Mouse (Mus musculus) heart, adult 18-20 months (tissue): Measurements from ENCODE around the gene Gm29049. TPM values are rescaled to one million over a fixed set of nuclear protein-coding genes. Genes with fewer than 3 reads are reported as not detected.
"Not testable (repeated sequence)": the region's sequence is repeated elsewhere in the genome, so short reads cannot be mapped to it uniquely, and the experiment has no call there.

Experiments
- DNase-seq, 2 experiments: peaks; one replicate each; pipeline ENCODE4 v3.0.0; 2021 to 2022; ENCODE audit warnings: mixed read lengths in 1 of 2
- long read RNA-seq, 2 experiments: library from polyadenylated mRNA; stranded (forward); transcript quantifications; one replicate each; pipeline ENCODE4 v2.0.0; 2021
- total RNA-seq, 2 experiments: library from RNA; stranded (reverse); gene quantifications; 2 replicates each; pipeline ENCODE4 v1.2.3; 2021

Gene Gm29049
- not detected for total RNA-seq
- long read RNA-seq, experiment 1: 0 reads
- long read RNA-seq, experiment 2: 0 reads

DNA sequence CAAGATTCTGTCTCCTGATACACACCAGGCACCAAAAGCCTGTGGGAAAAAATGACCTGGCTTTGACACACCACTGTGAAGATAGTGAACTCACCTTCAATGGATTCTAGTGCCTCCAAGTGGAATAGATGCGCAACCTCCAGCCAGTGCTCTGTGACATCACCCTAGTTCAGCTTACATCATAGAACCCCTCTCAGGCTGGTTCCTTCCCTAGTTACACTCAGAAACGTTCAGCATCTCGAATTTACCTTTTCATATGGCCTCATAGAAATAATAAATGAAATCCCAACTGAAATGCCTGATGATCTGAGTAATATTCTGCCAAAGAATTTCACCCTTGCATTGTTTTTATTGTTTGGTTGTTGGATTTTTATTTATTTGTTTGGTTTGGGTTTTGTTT, at the start of gene Gm29049:
Gm29049 (minus strand) TSS at position 101 of the 400 bp plus-strand sequence.
- DNase-seq: not testable (repeated sequence)

Other genes with a start within 250 kb of the Gm29049 start
- not detected for gene Gm20825, start 74.3 kb upstream of the Gm29049 start, total RNA-seq